Mouse (Mus musculus): ENCODE results near the gene Ccser1.

DNA sequence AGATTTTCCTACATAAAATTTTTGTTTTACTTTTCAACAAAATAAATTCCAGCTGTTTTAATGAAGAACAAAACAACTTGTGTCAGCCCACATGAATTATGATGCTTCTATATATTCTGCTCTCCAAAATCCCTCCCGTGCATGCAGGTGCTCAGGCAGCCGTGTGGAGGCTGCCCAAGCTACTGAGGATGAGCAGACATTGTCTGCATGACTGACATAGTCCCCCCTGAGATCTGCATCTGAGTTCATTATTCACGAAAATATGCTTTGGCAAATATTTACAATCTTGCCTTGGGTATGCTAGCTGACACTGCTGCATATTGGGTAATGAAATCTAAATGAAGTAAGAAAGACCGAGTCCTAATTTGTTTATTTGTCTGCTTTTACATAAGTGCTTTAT is 718.1 kb downstream of the Ccser1 start:
- no peak for TF ChIP-seq CTCF (IDR thresholded peaks at IDR 0.05; ENCODE audit: borderline replicate concordance, insufficient read depth, low read depth, low read length)
- TF ChIP-seq POLR2A (IDR thresholded peaks at IDR 0.05; ENCODE audit: borderline replicate concordance, insufficient read depth, low read length): no peak

Data from cerebellum, adult 2 months (tissue).